Mouse (Mus musculus): ENCODE data around the gene Entpd6. TPM values are rescaled to one million over a fixed set of nuclear protein-coding genes. Genes with fewer than 3 reads are reported as not detected.

Entpd6 gene
- polyA plus RNA-seq, 1 experiment from 2014 or later, result 17.4 TPM

DNA sequence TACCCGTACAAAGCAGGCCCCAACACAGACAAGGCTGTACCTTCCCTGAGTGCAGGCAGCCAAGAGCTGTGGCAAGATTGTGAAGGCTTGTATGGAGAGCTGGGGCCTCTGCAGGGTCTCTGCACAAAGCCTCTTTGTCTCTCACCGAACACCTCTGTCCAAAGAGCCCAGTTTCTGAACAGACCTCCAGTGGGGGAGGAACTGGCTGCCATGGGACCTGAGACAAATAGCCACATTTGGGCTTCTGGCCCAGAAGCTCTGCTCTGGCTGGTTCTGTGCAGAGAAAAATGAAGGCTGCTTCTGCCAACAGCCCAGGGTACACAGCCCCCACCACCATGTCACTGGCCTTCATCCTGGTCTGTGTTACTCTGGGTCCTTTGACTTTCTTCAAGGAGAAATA is 16.8 kb downstream of the Entpd6 start:
- Histone ChIP-seq H3K27me3 (no peaks in the 10 kb centered on the region), H3K4me3 (no peak overlapping the region), H3K27ac (peak overlapping the region; percentile 95), H3K4me1 (replicated peaks) (peaks cover 52% of the 10 kb centered on the region), H3K9ac (no peak overlapping the region), H3K4me2 (no peak overlapping the region), H3K36me3 (peaks cover 17% of the 10 kb centered on the region), H3K9me3 (replicated peaks) (no peaks in the 10 kb centered on the region)
- 39% methylated on average over 2 of the region's 2 CpGs for WGBS
- ATAC-seq (replicated peaks; ENCODE audit: insufficient number of reproducible peaks, insufficient read depth, low FRiP score, low read depth), result no peak

DNA sequence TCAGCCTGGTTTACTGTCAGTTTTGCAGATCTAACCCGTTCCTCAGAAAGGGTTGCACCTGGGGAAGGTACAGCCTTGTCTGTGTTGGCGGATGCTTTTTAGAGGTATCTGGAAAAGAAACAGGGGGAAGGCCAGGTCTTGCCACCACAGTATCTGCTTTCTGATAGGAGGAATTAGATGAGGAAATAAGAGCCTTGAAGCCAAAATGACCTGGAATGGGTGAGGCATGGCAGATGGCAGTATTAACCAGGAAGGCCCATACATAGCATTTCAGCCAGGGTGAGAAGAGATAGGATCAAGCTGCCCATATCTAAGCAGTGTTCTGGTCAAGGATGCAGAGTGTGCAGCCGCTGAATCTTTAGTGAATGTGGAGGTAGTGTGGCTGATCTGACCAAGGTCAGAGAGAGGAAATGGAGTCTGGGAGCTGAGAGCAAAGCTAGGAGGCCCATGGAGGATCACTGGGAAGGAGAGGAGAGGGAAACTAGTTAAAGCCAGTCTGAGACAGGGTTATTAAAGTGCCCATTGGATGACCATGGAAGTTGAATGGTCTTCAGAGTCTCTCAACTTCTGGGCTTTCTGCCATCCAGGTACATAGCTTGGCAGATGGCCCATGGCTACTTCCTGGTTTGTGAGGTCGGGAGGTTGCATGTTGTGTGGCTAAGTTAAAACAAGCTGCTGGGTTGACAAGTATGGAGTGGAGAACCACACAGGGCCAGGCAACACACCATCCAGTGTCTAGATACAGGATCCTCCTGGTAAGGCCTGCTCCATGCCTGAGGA is 17.4 kb downstream of the Entpd6 start:
- H3K4me1 ChIP-seq (replicated peaks), result peaks cover 59% of the 10 kb centered on the region
- no peak for ATAC-seq (replicated peaks; ENCODE audit: insufficient number of reproducible peaks, insufficient read depth, low FRiP score, low read depth)
- H3K27me3 ChIP-seq, result no peaks in the 10 kb centered on the region
- H3K36me3 ChIP-seq, result peaks cover 10% of the 10 kb centered on the region
- H3K9ac ChIP-seq, result no peak overlapping the region; the same call in 1 of the 2 replicates
- no peak overlapping the region for H3K4me3 ChIP-seq
- H3K27ac ChIP-seq, result peak overlapping the region; percentile 95
- WGBS, result 71% methylated on average over 4 of the region's 4 CpGs
- no peak overlapping the region for H3K4me2 ChIP-seq
- no peaks in the 10 kb centered on the region for H3K9me3 ChIP-seq (replicated peaks)

DNA sequence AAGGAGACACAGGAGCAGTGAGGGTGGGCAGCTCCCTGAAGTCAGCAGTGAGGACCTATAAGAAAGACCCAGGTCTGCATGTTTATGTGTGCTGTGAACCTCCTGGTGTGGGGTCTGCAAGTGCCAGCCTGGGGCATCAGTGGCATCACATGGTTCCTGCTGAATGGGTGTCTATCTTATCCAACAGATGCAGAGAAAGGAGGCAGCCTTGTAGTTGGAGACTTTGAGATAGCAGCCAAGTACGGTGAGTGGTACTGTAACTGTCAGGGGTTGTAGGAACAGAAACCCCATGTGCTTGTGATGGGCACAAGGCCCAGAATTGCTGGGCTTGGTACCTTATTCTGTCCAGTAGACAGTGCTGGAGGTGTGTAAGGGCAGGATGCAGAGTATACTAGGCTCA is 19.8 kb downstream of the Entpd6 start:
- H3K4me2 ChIP-seq, result no peak overlapping the region
- 42% methylated on average over 1 of the region's 1 CpGs for WGBS
- no peak overlapping the region for H3K4me3 ChIP-seq
- H3K4me1 ChIP-seq (replicated peaks), result peaks cover 78% of the 10 kb centered on the region
- H3K9ac ChIP-seq, result no peak overlapping the region
- no peaks in the 10 kb centered on the region for H3K36me3 ChIP-seq
- no peaks in the 10 kb centered on the region for H3K27me3 ChIP-seq
- no peak for ATAC-seq (replicated peaks; ENCODE audit: insufficient number of reproducible peaks, insufficient read depth, low FRiP score, low read depth)
- H3K27ac ChIP-seq, result peak overlapping the region; percentile 95
- no peaks in the 10 kb centered on the region for H3K9me3 ChIP-seq (replicated peaks)

GRCm38 (mm10) chr2:150770747-150771146 is 21.9 kb downstream of the Entpd6 start:
- H3K9ac ChIP-seq, result peak overlapping the region; percentile 26; the same call in 1 of the 2 replicates
- H3K27ac ChIP-seq, result peak overlapping the region; percentile 95
- no peaks in the 10 kb centered on the region for H3K9me3 ChIP-seq (replicated peaks)
- H3K36me3 ChIP-seq, result no peaks in the 10 kb centered on the region
- peak; percentile 86 for ATAC-seq (replicated peaks; ENCODE audit: insufficient number of reproducible peaks, insufficient read depth, low FRiP score, low read depth)
- H3K4me2 ChIP-seq, result peak overlapping the region; percentile 16; the same call in 1 of the 2 replicates
- H3K27me3 ChIP-seq, result no peaks in the 10 kb centered on the region
- WGBS, result 20% methylated on average over 1 of the region's 1 CpGs
- peaks cover 86% of the 10 kb centered on the region for H3K4me1 ChIP-seq (replicated peaks)
- H3K4me3 ChIP-seq, result no peak overlapping the region

DNA sequence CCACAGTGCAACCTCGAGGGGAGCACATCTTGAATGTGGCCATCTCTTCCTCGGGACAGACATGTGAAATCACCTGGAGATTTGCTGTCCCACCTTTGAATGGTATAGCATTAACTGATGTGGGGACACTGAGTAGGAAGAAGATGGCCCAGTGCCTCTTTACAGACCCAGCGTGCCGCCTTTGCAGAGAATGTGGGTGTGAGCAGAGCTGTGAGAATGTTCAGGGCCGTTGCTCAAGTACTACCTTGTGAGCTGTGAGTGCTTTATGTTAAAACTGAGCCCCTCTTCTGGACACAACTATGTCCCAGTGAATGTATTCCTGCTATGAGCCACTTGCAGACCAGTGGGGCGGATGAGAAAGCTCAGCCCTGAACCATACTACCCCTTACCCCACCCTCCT is 22.3 kb downstream of the Entpd6 start:
- Histone ChIP-seq H3K4me3 (no peak overlapping the region), H3K4me2 (peak overlapping the region; percentile 16; the same call in 1 of the 2 replicates), H3K4me1 (replicated peaks) (peaks cover 86% of the 10 kb centered on the region), H3K27me3 (no peaks in the 10 kb centered on the region), H3K36me3 (no peaks in the 10 kb centered on the region), H3K9ac (peak overlapping the region; percentile 20; the same call in 1 of the 2 replicates), H3K27ac (peak overlapping the region; percentile 95), H3K9me3 (replicated peaks) (no peaks in the 10 kb centered on the region)
- ATAC-seq (replicated peaks; ENCODE audit: insufficient number of reproducible peaks, insufficient read depth, low FRiP score, low read depth), result no peak
- 39% methylated on average over 6 of the region's 6 CpGs for WGBS

DNA sequence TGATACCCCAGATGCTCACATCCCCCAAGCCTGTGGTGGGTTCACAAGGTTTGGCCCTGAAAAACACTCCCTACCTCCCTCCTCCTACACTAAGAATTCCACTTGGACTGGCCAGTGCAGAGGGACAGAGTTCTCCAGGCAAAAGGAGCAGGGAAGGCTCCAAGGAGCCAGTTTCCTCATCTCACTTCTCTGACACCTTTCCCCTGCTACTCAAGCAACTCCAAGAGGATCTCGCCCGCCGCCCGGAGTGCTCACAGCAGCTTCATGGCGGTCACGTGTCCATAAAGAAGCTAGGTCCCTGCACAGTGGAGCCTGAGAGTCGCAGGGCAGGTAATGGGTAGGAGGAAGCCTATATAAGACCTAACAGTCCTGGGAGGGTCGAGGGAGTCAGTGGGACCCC is 23.2 kb downstream of the Entpd6 start:
- Histone ChIP-seq H3K4me1 (replicated peaks) (peaks cover 84% of the 10 kb centered on the region), H3K4me3 (no peak overlapping the region), H3K9ac (peak overlapping the region; percentile 12; the same call in 1 of the 2 replicates), H3K27ac (peak overlapping the region; percentile 95), H3K9me3 (replicated peaks) (no peaks in the 10 kb centered on the region), H3K4me2 (peak overlapping the region; percentile 1; the same call in 1 of the 2 replicates), H3K27me3 (no peaks in the 10 kb centered on the region), H3K36me3 (no peaks in the 10 kb centered on the region)
- WGBS, result 58% methylated on average over 8 of the region's 8 CpGs
- no peak for ATAC-seq (replicated peaks; ENCODE audit: insufficient number of reproducible peaks, insufficient read depth, low FRiP score, low read depth)

DNA sequence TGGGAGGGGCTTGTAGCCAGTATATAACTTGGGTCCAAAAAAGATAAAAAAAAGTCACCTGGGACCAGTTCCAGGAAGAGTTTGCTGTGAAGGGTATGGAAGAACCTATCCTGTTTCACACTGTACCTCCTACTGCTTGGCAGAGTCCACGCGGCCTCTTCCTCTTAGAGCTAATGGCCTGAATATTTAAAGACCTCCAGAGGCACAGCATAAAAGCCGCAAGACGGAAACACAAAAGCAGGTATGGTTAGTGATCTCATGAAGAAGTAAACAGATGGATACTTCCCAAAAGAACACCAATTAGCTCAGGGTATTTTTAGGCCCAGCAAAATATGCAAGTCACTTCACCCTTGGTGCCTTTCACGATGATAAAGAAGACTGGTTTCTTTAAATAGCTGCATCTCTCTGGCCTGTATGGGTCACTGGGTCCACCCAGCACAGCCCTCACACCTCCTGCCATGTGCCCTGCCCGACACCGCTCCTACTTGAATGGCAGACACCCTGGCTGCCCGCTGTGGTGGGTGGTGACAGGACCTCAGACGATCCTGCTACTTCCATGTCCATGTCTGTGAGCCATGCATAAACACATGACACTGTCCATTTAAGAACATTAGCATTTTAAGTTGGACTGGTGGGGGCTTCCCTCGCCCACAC is 23.8 kb downstream of the Entpd6 start:
- Histone ChIP-seq H3K4me1 (replicated peaks) (peaks cover 80% of the 10 kb centered on the region), H3K36me3 (no peaks in the 10 kb centered on the region), H3K4me2 (peak overlapping the region; percentile 1; the same call in 1 of the 2 replicates), H3K27me3 (no peaks in the 10 kb centered on the region), H3K4me3 (no peak overlapping the region), H3K27ac (peak overlapping the region; percentile 95), H3K9ac (no peak overlapping the region), H3K9me3 (replicated peaks) (no peaks in the 10 kb centered on the region)
- WGBS, result 43% methylated on average over 10 of the region's 10 CpGs
- ATAC-seq (replicated peaks; ENCODE audit: insufficient number of reproducible peaks, insufficient read depth, low FRiP score, low read depth), result peak; percentile 73

GRCm38 (mm10) chr2:150782801-150783200 is 34.0 kb downstream of the Entpd6 start:
- H3K27ac ChIP-seq, result no peak overlapping the region
- H3K4me1 ChIP-seq (replicated peaks), result peaks cover 18% of the 10 kb centered on the region
- no peak overlapping the region for H3K4me2 ChIP-seq
- H3K9me3 ChIP-seq (replicated peaks), result no peaks in the 10 kb centered on the region
- H3K4me3 ChIP-seq, result no peak overlapping the region
- ATAC-seq (replicated peaks; ENCODE audit: insufficient number of reproducible peaks, insufficient read depth, low FRiP score, low read depth), result no peak
- no peaks in the 10 kb centered on the region for H3K27me3 ChIP-seq
- no peak overlapping the region for H3K9ac ChIP-seq
- no peaks in the 10 kb centered on the region for H3K36me3 ChIP-seq
- 82% methylated on average over 2 of the region's 2 CpGs for WGBS

- Histone ChIP-seq H3K9me3 (replicated peaks) (no peaks in the 10 kb centered on the region), H3K4me2 (peak within 1 kb of the TSS; percentile 70), H3K27me3 (no peaks in the 10 kb centered on the region), H3K27ac (peak within 1 kb of the TSS; percentile 95), H3K4me3 (peak within 1 kb of the TSS; percentile 82), H3K4me1 (replicated peaks) (peaks cover 29% of the 10 kb centered on the region), H3K36me3 (peaks cover 14% of the 10 kb centered on the region; the same call in 1 of the 2 replicates), H3K9ac (peak within 1 kb of the TSS; percentile 85)
- ATAC-seq (replicated peaks; ENCODE audit: insufficient number of reproducible peaks, insufficient read depth, low FRiP score, low read depth), result peak; percentile 91
- WGBS, result 2% methylated on average over 57 of the region's 58 CpGs
These were observed 37.7 kb downstream of the Entpd6 start, which contains the start of gene Pygb for GRCm38 (mm10) chr2:150786251-150787180. TSS of gene Pygb (plus strand) at chr2:150786735.

DNA sequence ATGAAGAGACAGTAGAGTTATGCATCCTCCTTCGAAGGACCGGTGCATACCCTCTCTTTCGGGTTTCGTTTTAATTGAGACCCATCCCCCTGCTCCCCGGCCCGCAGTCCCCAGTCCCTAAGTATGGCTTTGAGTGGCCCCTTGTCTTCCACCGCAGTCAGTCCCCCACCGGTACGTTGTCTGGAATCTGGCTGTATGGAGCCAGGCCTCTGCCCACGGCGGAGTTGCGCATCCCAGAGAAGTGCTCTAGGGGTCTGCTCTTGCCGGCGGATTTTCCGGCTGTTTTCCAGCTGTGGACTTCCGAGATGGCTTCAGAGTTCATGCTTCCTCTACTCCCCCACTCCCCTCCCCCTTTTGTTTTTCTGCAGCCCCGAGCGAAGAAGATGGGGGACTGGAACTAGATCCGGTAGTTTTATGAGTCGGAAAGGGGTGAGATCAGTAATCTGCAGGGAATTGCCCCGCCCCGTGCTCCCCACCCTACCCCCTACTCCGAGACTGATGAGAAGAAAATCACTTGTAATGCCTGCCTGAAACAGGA is 38.5 kb downstream of the Entpd6 start:
- Histone ChIP-seq H3K4me3 (peak overlapping the region; percentile 82), H3K36me3 (peaks cover 20% of the 10 kb centered on the region), H3K27ac (peak overlapping the region; percentile 95), H3K4me1 (replicated peaks) (peaks cover 29% of the 10 kb centered on the region), H3K9ac (peak overlapping the region; percentile 85), H3K4me2 (peak overlapping the region; percentile 70), H3K9me3 (replicated peaks) (no peaks in the 10 kb centered on the region), H3K27me3 (no peaks in the 10 kb centered on the region)
- WGBS, result under 1% methylated on average over 22 of the region's 23 CpGs
- peak; percentile 7 for ATAC-seq (replicated peaks; ENCODE audit: insufficient number of reproducible peaks, insufficient read depth, low FRiP score, low read depth)

All from heart, embryonic 15.5 days (tissue).